Mouse (Mus musculus): ENCODE measurements around the gene Lin7b.
"Not testable (repeated sequence)": the region's sequence is repeated elsewhere in the genome, so short reads cannot be mapped to it uniquely, and the experiment has no call there.

Lin7b gene

DNA sequence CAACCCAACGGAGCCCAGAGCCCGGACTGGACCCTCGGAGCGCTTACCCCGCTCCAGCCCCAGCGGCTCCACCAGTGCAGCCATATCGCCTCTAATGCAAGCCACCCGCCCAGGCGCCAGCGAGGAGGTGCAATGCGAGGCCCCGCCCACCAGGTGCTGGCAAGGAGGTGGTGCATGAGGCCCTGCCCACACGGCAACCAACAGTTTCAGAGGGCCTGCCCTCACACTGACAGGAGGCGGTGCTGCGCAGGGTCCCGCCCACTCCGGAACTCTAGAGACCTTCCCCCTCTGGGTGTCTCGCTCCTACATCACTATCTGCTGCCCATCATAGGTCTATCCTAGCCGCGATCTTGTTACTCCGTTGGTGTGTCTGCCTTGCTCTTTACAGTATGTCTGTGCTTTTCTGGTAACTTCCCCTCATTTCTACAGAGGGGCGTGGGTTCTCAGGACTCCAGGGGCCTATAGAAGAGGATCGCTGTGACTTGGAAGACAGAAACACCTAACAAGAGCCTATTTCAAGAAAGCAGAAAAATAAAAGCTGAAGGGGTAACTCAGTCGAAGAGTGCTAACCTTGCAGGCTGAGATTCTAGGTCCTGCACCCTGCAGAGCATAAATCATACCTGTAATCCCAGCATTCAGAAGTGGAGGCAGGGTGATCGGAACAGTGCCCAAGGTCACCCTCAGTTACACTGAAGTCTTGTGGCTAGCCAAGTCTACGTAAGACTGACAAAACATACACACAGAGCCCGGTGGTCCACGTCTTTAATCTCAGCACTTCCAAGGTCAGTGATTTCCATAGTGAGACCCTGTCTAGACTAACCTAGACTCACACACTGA lies at the start of gene Lin7b:
Gene Lin7b, minus strand, starts transcription at position 109 of the 837 bp plus-strand sequence.
- peak; percentile 90 for DNase-seq (ENCODE audit: low read depth)

GRCm38 (mm10) chr7:45417962-45418492 lies 47.6 kb upstream of the Lin7b start:
- DNase-seq (ENCODE audit: low read depth), result no peak

- no peak for DNase-seq (ENCODE audit: low read depth)
These were observed 45.3 kb upstream of the Lin7b start for GRCm38 (mm10) chr7:45415636-45416035.

- DNase-seq (ENCODE audit: low read depth), result no peak
These were observed 44.4 kb upstream of the Lin7b start for GRCm38 (mm10) chr7:45414740-45415224.

GRCm38 (mm10) chr7:45413864-45414739 lies 43.7 kb upstream of the Lin7b start:
- no peak for DNase-seq (ENCODE audit: low read depth)

GRCm38 (mm10) chr7:45413113-45413863 lies 42.9 kb upstream of the Lin7b start, which contains the start of gene Ntf5:
Gene Ntf5, plus strand, starts transcription at chr7:45413695.
- no peak for DNase-seq (ENCODE audit: low read depth)

GRCm38 (mm10) chr7:45412421-45412820 lies 42.0 kb upstream of the Lin7b start:
- DNase-seq (ENCODE audit: low read depth), result no peak

DNA sequence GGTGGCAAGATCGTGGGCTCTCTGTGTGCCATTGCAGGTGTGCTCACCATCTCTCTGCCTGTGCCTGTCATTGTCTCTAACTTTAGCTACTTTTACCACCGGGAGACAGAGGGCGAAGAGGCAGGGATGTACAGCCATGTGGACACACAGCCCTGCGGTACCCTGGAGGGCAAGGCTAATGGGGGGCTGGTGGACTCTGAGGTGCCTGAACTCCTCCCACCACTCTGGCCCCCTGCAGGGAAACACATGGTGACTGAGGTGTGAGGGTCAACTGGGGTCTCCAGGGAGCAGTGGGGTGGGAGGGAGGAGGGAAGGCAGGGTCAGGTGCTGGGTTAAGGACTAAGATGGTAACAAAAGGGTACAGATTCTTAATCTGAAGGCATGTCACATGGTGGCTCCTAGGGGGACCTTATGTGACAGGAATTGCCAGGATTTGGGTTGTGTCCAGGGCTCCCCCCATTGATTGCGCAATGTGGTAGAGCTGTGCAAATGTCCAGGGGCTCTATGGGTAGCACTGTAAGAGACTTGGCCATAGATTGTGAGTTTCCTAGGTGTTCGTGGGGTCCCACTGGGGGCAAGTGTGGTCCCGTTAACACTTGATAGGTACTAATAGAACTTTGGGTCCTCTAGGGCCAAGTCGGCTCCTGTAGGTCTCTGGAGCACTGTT lies 39.2 kb upstream of the Lin7b start:
- DNase-seq (ENCODE audit: low read depth), result no peak

- DNase-seq (ENCODE audit: low read depth), result no peak
These were observed 38.6 kb upstream of the Lin7b start for GRCm38 (mm10) chr7:45408949-45409348.

- DNase-seq (ENCODE audit: low read depth), result no peak
These were observed 38.0 kb upstream of the Lin7b start for GRCm38 (mm10) chr7:45408351-45408750.

DNA sequence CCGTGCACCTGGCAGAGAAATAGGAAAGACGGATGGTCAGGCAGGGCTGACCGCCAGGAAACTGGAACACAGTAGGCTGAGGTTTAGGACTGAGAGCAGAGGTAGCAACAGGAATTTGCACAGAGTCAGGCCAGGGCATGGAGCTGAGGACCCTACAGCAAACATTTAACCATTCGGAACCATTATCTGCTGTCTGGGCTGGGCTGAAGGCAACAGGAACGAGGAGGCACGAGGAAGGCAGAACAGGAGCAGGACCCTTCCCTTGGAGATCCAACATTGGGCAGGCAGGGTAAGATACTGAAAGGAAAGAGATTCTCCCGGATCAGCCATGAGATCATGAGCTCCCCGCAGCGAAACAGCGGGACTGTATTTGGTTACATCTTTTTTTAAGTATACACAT lies 37.5 kb upstream of the Lin7b start:
- DNase-seq (ENCODE audit: low read depth), result no peak

- DNase-seq (ENCODE audit: low read depth), result no peak
These were observed 36.1 kb upstream of the Lin7b start for GRCm38 (mm10) chr7:45406157-45407156.

DNA sequence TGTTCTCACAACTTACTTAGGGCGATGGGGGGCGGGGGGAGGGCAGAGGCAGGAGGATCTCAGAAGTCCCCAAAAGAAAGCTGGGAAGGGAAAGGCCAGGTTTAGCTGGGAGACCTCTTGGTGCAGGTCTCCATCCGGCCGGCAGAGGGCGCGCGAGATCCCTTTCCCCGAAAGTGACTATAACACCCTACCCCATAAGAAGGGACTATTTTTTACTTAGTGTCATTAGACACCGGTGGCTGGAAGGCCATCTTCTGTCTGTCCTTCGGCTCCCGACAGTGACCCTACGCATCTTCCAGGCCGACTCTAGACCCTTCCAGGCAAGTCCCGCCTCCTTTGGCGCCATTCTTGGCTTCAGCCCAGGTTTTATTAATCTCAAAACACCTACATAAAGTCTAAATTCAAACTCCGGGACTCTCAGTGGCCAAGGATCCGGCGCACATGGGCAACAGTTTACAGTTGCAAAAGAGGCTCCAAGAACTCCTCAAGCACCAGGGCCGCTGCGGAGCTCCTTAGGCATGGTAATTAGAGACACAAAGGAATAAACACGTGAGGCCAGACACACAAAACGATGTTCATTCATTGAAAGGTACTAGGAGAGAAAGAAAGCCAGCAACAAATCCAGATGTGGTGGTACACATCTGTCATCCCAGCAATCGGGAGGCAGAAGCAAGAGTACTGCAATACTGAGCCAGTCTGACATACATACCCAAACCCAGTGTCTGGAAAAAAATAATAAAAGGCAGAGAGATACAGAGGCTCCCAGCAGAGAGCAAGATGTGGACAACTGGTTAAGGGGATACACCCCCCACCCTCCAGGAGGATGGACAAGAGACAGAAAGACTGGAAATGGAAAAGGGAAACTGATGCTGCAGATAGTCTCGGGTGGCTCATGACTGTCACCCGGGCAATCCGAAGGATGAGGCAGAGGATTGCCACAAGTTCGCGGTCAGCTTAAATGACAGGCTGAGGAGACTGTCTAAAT lies 35.0 kb upstream of the Lin7b start, which contains the start of gene Kcna7:
Gene Kcna7, plus strand, starts transcription at position 563 of the 985 bp plus-strand sequence.
- peak; percentile 42 for DNase-seq (ENCODE audit: low read depth)

DNA sequence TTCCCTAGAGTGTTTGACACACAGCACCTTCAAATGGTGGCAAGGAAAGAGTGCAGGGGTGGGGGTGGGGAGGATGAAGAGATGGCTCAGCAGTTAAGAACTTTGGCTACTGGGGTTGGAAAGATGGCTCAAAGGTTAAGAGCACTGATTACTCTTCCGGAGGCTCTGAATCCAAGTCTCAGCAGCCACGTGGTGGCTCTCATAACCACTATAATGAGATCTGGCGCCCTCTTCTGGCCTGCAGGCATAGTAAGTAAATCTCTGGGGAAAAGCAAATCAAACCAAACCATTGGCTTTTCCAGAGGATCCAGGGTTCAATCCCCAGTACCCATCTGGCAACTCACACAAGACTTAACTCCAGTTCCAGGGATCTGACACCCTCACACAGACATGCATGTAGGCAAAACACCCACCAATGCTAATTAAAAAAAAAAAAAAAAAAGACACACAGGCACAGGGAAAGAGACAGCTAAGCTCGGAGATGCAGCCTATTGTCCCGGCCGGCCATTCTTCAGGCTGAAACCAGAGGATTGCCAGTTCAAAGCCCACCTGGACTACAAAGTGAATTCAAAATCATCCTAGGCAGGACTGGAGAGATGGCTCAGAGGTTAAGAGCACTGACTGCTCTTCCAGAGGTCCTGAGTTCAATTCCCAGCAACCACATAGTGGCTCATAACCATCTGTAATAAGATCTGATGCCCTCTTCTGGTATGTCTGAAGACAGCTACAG lies 33.3 kb upstream of the Lin7b start:
- DNase-seq (ENCODE audit: low read depth), result peak; percentile 58

GRCm38 (mm10) chr7:45401521-45402085 lies 31.2 kb upstream of the Lin7b start:
- no peak for DNase-seq (ENCODE audit: low read depth)

DNA sequence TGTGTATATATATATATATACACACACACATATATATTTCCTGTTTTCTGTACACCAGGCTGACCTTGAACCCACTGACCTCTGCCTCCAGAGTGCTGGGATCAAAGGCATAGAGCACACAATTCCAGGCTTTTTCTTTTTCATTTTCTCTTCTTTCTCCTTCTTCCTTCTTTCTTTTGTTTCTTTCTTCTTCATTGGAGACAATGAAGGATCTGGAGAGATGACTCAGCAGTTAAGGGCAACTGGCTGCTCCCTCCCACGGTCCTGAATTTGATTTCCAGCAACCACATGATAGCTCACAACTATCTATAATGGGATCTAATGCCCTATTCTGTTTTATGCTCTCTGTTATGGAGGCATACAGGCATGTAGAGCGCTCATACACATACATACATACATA lies 26.4 kb upstream of the Lin7b start:
- no peak for DNase-seq (ENCODE audit: low read depth)

- DNase-seq (ENCODE audit: low read depth), result not testable (repeated sequence)
These were observed 26.0 kb upstream of the Lin7b start for GRCm38 (mm10) chr7:45396337-45396775.
